ENCODE assay signal across 31 mouse cellular contexts in genomic region chr1:72432579-72432978, GRCm38 (mm10).
"Had no signal": no experiment of that assay in that cellular context is flagged by ENCODE, and none has a peak within 500 bp of the region (broad histone marks: within the 10 kb centered on the region; RNA-seq: fewer than 3 reads in every experiment).

No protein-coding gene starts in this region.

- H3K27ac ChIP-seq: limb, embryonic 10.5 days; limb, embryonic 12.5 days; limb, embryonic 13.5 days; limb, embryonic 15.5 days; liver, embryonic 12.5 days; liver, embryonic 13.5 days; liver, embryonic 14.5 days; liver, embryonic 15.5 days; lung, embryonic 15.5 days; macrophage; midbrain, embryonic 12.5 days; midbrain, embryonic 13.5 days; midbrain, embryonic 15.5 days; neural tube, embryonic 12.5 days had no signal

- H3K27me3 ChIP-seq: limb, embryonic 12.5 days; limb, embryonic 13.5 days; limb, embryonic 15.5 days; liver, embryonic 12.5 days; liver, embryonic 13.5 days; liver, embryonic 15.5 days; lung, embryonic 15.5 days; megakaryocyte, embryonic 14.5 days; midbrain, embryonic 12.5 days; midbrain, embryonic 13.5 days; midbrain, embryonic 15.5 days; neural tube, embryonic 12.5 days had no signal

- H3K36me3 ChIP-seq: limb, embryonic 10.5 days; limb, embryonic 12.5 days; limb, embryonic 13.5 days; limb, embryonic 15.5 days; liver, embryonic 12.5 days; liver, embryonic 13.5 days; liver, embryonic 15.5 days; lung, embryonic 15.5 days; midbrain, embryonic 12.5 days; midbrain, embryonic 13.5 days; midbrain, embryonic 15.5 days had no signal

- H3K9ac ChIP-seq: limb, embryonic 12.5 days; limb, embryonic 13.5 days; limb, embryonic 15.5 days; liver, embryonic 12.5 days; liver, embryonic 13.5 days; liver, embryonic 14.5 days; liver, embryonic 15.5 days; liver, postnatal 0 days; lung, embryonic 14.5 days; lung, embryonic 15.5 days; midbrain, embryonic 12.5 days; midbrain, embryonic 13.5 days; midbrain, embryonic 15.5 days; neural tube, embryonic 12.5 days had no signal

- H3K9me3 ChIP-seq: limb, embryonic 10.5 days; limb, embryonic 12.5 days; limb, embryonic 13.5 days; limb, embryonic 15.5 days; liver, embryonic 12.5 days; liver, embryonic 13.5 days; liver, embryonic 15.5 days; lung, embryonic 15.5 days; megakaryocyte, embryonic 14.5 days; midbrain, embryonic 12.5 days; midbrain, embryonic 13.5 days; midbrain, embryonic 15.5 days; neural tube, embryonic 12.5 days had no signal

- H3K4me1 ChIP-seq: limb, embryonic 12.5 days; limb, embryonic 13.5 days; limb, embryonic 15.5 days; liver, embryonic 12.5 days; liver, embryonic 13.5 days; liver, embryonic 15.5 days; lung, embryonic 15.5 days; megakaryocyte, embryonic 14.5 days; midbrain, embryonic 12.5 days; midbrain, embryonic 13.5 days; midbrain, embryonic 15.5 days; neural tube, embryonic 12.5 days had no signal

- H3K4me2 ChIP-seq: limb, embryonic 12.5 days; limb, embryonic 13.5 days; limb, embryonic 15.5 days; liver, embryonic 11.5 days; liver, embryonic 12.5 days; liver, embryonic 13.5 days; liver, embryonic 15.5 days; lung, embryonic 14.5 days; lung, embryonic 15.5 days; midbrain, embryonic 11.5 days; midbrain, embryonic 12.5 days; midbrain, embryonic 13.5 days; midbrain, embryonic 15.5 days; neural tube, embryonic 12.5 days had no signal

- ATAC-seq: liver, embryonic 12.5 days; liver, postnatal 0 days; lung, postnatal 0 days; midbrain, embryonic 13.5 days; midbrain, embryonic 15.5 days; midbrain, embryonic 16.5 days had no signal

- H3K4me3 ChIP-seq: limb, embryonic 10.5 days; limb, embryonic 12.5 days; limb, embryonic 13.5 days; limb, embryonic 15.5 days; liver, embryonic 12.5 days; liver, embryonic 13.5 days; liver, embryonic 15.5 days; lung, embryonic 15.5 days; megakaryocyte, embryonic 14.5 days; midbrain, embryonic 12.5 days; midbrain, embryonic 13.5 days; midbrain, embryonic 15.5 days; myocyte; neural tube, embryonic 12.5 days had no signal

- DNase-seq: left cerebral cortex, postnatal 4 days; liver; liver, embryonic 13.5 days; liver, postnatal 0 days; lung, adult 18-20 months; lung, adult 2 months; lung, embryonic 14.5 days; lung, postnatal 10 days; lung, postnatal 14 days; lung, postnatal 36 days; lung, postnatal 4 days; midbrain, embryonic 14.5 days had no signal
